Mouse (Mus musculus): ENCODE measurements around the gene Hipk2. TPM values are rescaled to one million over a fixed set of nuclear protein-coding genes. Genes with fewer than 3 reads are reported as not detected.
A peak's percentile ranks its signal among the peaks of the same experiment; 100 is the strongest.

Gene Hipk2
- total RNA-seq, 2 experiments from 2014 or later = 45.8 to 49.0 TPM

GRCm38 (mm10) chr6:38811459-38812145 lies 64.4 kb downstream of the Hipk2 start:
- intact Hi-C loops (cut with DNase I; ENCODE audit: low total_unique reads) = no loop called here

GRCm38 (mm10) chr6:38810121-38810475 lies 65.9 kb downstream of the Hipk2 start:
- intact Hi-C loops (cut with DNase I; ENCODE audit: low total_unique reads) = no loop called here
- no peak for DNase-seq

More at GRCm38 (mm10) chr6:38811459-38812145, 64.4 kb downstream of the Hipk2 start:
- DNase-seq = no peak

- DNase-seq = no peak
- intact Hi-C loops (cut with DNase I; ENCODE audit: low total_unique reads) = no loop called here
Measured at GRCm38 (mm10) chr6:38809396-38810120, 66.4 kb downstream of the Hipk2 start.

GRCm38 (mm10) chr6:38808317-38808716 lies 67.6 kb downstream of the Hipk2 start:
- intact Hi-C loops (cut with DNase I; ENCODE audit: low total_unique reads) = no loop called here
- DNase-seq = no peak

GRCm38 (mm10) chr6:38806963-38807445 lies 69.0 kb downstream of the Hipk2 start:
- no peak for DNase-seq
- intact Hi-C loops (cut with DNase I; ENCODE audit: low total_unique reads) = no loop called here

- no peak for DNase-seq
- intact Hi-C loops (cut with DNase I; ENCODE audit: low total_unique reads) = no loop called here
Measured at GRCm38 (mm10) chr6:38805612-38806011, 70.4 kb downstream of the Hipk2 start.

GRCm38 (mm10) chr6:38801252-38801651 lies 74.7 kb downstream of the Hipk2 start:
- intact Hi-C loops (cut with DNase I; ENCODE audit: low total_unique reads) = no loop called here
- no peak for DNase-seq

- intact Hi-C loops (cut with DNase I; ENCODE audit: low total_unique reads) = no loop called here
- no peak for DNase-seq
Measured at GRCm38 (mm10) chr6:38797548-38797947, 78.4 kb downstream of the Hipk2 start.

GRCm38 (mm10) chr6:38796993-38797392 lies 79.0 kb downstream of the Hipk2 start:
- no peak for DNase-seq
- intact Hi-C loops (cut with DNase I; ENCODE audit: low total_unique reads) = no loop called here

- intact Hi-C loops (cut with DNase I; ENCODE audit: low total_unique reads) = no loop called here
- no peak for DNase-seq
Measured at GRCm38 (mm10) chr6:38796388-38796787, 79.6 kb downstream of the Hipk2 start.

- peak; percentile 23 for DNase-seq
- intact Hi-C loops (cut with DNase I; ENCODE audit: low total_unique reads) = no loop called here
Measured at GRCm38 (mm10) chr6:38795096-38795816, 80.7 kb downstream of the Hipk2 start.

GRCm38 (mm10) chr6:38792966-38793365 lies 83.0 kb downstream of the Hipk2 start:
- intact Hi-C loops (cut with DNase I; ENCODE audit: low total_unique reads) = no loop called here
- no peak for DNase-seq

GRCm38 (mm10) chr6:38789221-38789810 lies 86.6 kb downstream of the Hipk2 start:
- no peak for DNase-seq
- intact Hi-C loops (cut with DNase I; ENCODE audit: low total_unique reads) = no loop called here

GRCm38 (mm10) chr6:38787811-38788509 lies 88.0 kb downstream of the Hipk2 start:
- no peak for DNase-seq
- intact Hi-C loops (cut with DNase I; ENCODE audit: low total_unique reads) = no loop called here

- DNase-seq = no peak
- intact Hi-C loops (cut with DNase I; ENCODE audit: low total_unique reads) = no loop called here
Measured at GRCm38 (mm10) chr6:38787134-38787533, 88.8 kb downstream of the Hipk2 start.

- DNase-seq = no peak
- intact Hi-C loops (cut with DNase I; ENCODE audit: low total_unique reads) = no loop called here
Measured at GRCm38 (mm10) chr6:38785747-38786146, 90.2 kb downstream of the Hipk2 start.

- no peak for DNase-seq
- intact Hi-C loops (cut with DNase I; ENCODE audit: low total_unique reads) = no loop called here
Measured at GRCm38 (mm10) chr6:38779411-38779810, 96.6 kb downstream of the Hipk2 start.

- intact Hi-C loops (cut with DNase I; ENCODE audit: low total_unique reads) = no loop called here
- DNase-seq = no peak
Measured at GRCm38 (mm10) chr6:38778887-38779286, 97.1 kb downstream of the Hipk2 start.

- no peak for DNase-seq
- intact Hi-C loops (cut with DNase I; ENCODE audit: low total_unique reads) = no loop called here
Measured at GRCm38 (mm10) chr6:38776000-38776584, 99.9 kb downstream of the Hipk2 start.

All from gastrocnemius, postnatal 14 days (tissue).